Mouse (Mus musculus): ENCODE data around the gene Gm9887. TPM values are rescaled to one million over a fixed set of nuclear protein-coding genes. Genes with fewer than 3 reads are reported as not detected.
"Not testable (repeated sequence)": the region's sequence is repeated elsewhere in the genome, so short reads cannot be mapped to it uniquely, and the experiment has no call there.

Gm9887 gene
- polyA plus RNA-seq, 1 experiment from 2014 or later: 0.93 TPM

GRCm38 (mm10) chr12:69384606-69385005, 12.3 kb upstream of the Gm9887 start:
- Histone ChIP-seq H3K27me3 (no peaks in the 10 kb centered on the region), H3K4me3 (replicated peaks) (no peak overlapping the region), H3K4me1 (replicated peaks) (peaks cover 32% of the 10 kb centered on the region), H3K9ac (no peak overlapping the region), H3K9me3 (replicated peaks) (no peaks in the 10 kb centered on the region), H3K36me3 (peaks cover 7% of the 10 kb centered on the region; the same call in 1 of the 2 replicates), H3K27ac (no peak overlapping the region), H3K4me2 (no peak overlapping the region)
- DNase-seq (no peak), ATAC-seq (ENCODE audit: low read depth) (no peak)
- WGBS (ENCODE audit: insufficient replicate concordance): 89% methylated on average over 5 of the region's 5 CpGs

GRCm38 (mm10) chr12:69382880-69383279, 10.6 kb upstream of the Gm9887 start:
- peaks cover 37% of the 10 kb centered on the region for H3K4me1 ChIP-seq (replicated peaks)
- DNase-seq (no peak), ATAC-seq (ENCODE audit: low read depth) (0 out of 2 replicates have a peak, but pooled peaks have one; percentile 53)
- H3K27ac ChIP-seq: no peak overlapping the region
- H3K36me3 ChIP-seq: peaks cover 19% of the 10 kb centered on the region
- H3K9ac ChIP-seq: no peak overlapping the region
- H3K27me3 ChIP-seq: no peaks in the 10 kb centered on the region
- WGBS (ENCODE audit: insufficient replicate concordance): 62% methylated on average over 1 of the region's 1 CpGs
- no peak overlapping the region for H3K4me2 ChIP-seq
- no peaks in the 10 kb centered on the region for H3K9me3 ChIP-seq (replicated peaks)
- no peak overlapping the region for H3K4me3 ChIP-seq (replicated peaks)

GRCm38 (mm10) chr12:69378558-69379454, 6.5 kb upstream of the Gm9887 start:
- Histone ChIP-seq H3K4me2 (no peak overlapping the region), H3K9ac (no peak overlapping the region), H3K27me3 (no peaks in the 10 kb centered on the region), H3K36me3 (peaks cover 27% of the 10 kb centered on the region), H3K4me3 (replicated peaks) (no peak overlapping the region), H3K27ac (no peak overlapping the region), H3K9me3 (replicated peaks) (no peaks in the 10 kb centered on the region), H3K4me1 (replicated peaks) (peaks cover 46% of the 10 kb centered on the region)
- WGBS (ENCODE audit: insufficient replicate concordance): 83% methylated on average over 11 of the region's 11 CpGs
- no peak for DNase-seq
- ATAC-seq (ENCODE audit: low read depth): no peak

- H3K4me3 ChIP-seq (replicated peaks); H3K9me3 ChIP-seq (replicated peaks); DNase-seq; H3K27me3 ChIP-seq; H3K27ac ChIP-seq; H3K9ac ChIP-seq; H3K4me2 ChIP-seq; ATAC-seq (ENCODE audit: low read depth): not testable (repeated sequence)
- 93% methylated on average over 6 of the region's 6 CpGs for WGBS (ENCODE audit: insufficient replicate concordance)
- Histone ChIP-seq H3K4me1 (replicated peaks) (peaks cover 39% of the 10 kb centered on the region), H3K36me3 (peaks cover 38% of the 10 kb centered on the region)
Measured at GRCm38 (mm10) chr12:69377636-69378035, 5.4 kb upstream of the Gm9887 start.

GRCm38 (mm10) chr12:69377188-69377587, 4.9 kb upstream of the Gm9887 start:
- DNase-seq: no peak
- WGBS (ENCODE audit: insufficient replicate concordance): 96% methylated on average over 1 of the region's 1 CpGs
- H3K36me3 ChIP-seq: peaks cover 39% of the 10 kb centered on the region

GRCm38 (mm10) chr12:69376132-69376531, 3.9 kb upstream of the Gm9887 start:
- Histone ChIP-seq H3K9ac (no peak overlapping the region), H3K4me3 (replicated peaks) (peak overlapping the region; percentile 7; the same call in 1 of the 2 replicates)
- ATAC-seq (ENCODE audit: low read depth): no peak

More at GRCm38 (mm10) chr12:69377188-69377587, 4.9 kb upstream of the Gm9887 start:
- no peak for ATAC-seq (ENCODE audit: low read depth)
- no peak overlapping the region for H3K9ac ChIP-seq
- H3K4me2 ChIP-seq: no peak overlapping the region
- H3K27me3 ChIP-seq: no peaks in the 10 kb centered on the region
- peaks cover 34% of the 10 kb centered on the region for H3K4me1 ChIP-seq (replicated peaks)
- H3K4me3 ChIP-seq (replicated peaks): no peak overlapping the region
- H3K27ac ChIP-seq: no peak overlapping the region
- H3K9me3 ChIP-seq (replicated peaks): no peaks in the 10 kb centered on the region

GRCm38 (mm10) chr12:69373850-69374766, 1.9 kb upstream of the Gm9887 start:
- H3K4me2 ChIP-seq: peak overlapping the region; percentile 94
- DNase-seq: no peak
- no peaks in the 10 kb centered on the region for H3K9me3 ChIP-seq (replicated peaks)
- H3K9ac ChIP-seq: peak overlapping the region; percentile 99
- peak overlapping the region; percentile 93 for H3K4me3 ChIP-seq (replicated peaks)
- no peak for ATAC-seq (ENCODE audit: low read depth)
- H3K27ac ChIP-seq: peak overlapping the region; percentile 41; the same call in 1 of the 2 replicates
- H3K27me3 ChIP-seq: no peaks in the 10 kb centered on the region
- 13% methylated on average over 11 of the region's 11 CpGs for WGBS (ENCODE audit: insufficient replicate concordance)
- H3K36me3 ChIP-seq: peaks cover 28% of the 10 kb centered on the region
- peaks cover 40% of the 10 kb centered on the region for H3K4me1 ChIP-seq (replicated peaks)

More at GRCm38 (mm10) chr12:69376132-69376531, 3.9 kb upstream of the Gm9887 start:
- Histone ChIP-seq H3K4me1 (replicated peaks) (peaks cover 32% of the 10 kb centered on the region), H3K27ac (peak overlapping the region; percentile 41), H3K9me3 (replicated peaks) (no peaks in the 10 kb centered on the region), H3K36me3 (peaks cover 35% of the 10 kb centered on the region), H3K27me3 (no peaks in the 10 kb centered on the region), H3K4me2 (peak overlapping the region; percentile 46)
- DNase-seq: no peak
- WGBS (ENCODE audit: insufficient replicate concordance): 40% methylated on average over 2 of the region's 2 CpGs

- H3K9me3 ChIP-seq (replicated peaks): no peaks in the 10 kb centered on the region
- ATAC-seq (ENCODE audit: low read depth): peak; percentile 27
- WGBS (ENCODE audit: insufficient replicate concordance): under 1% methylated on average over 42 of the region's 42 CpGs
- H3K27ac ChIP-seq: peak overlapping the region; percentile 98
- peak overlapping the region; percentile 94 for H3K4me2 ChIP-seq
- DNase-seq: peak; percentile 27
- H3K4me3 ChIP-seq (replicated peaks): peak overlapping the region; percentile 93
- H3K4me1 ChIP-seq (replicated peaks): peaks cover 32% of the 10 kb centered on the region
- no peaks in the 10 kb centered on the region for H3K27me3 ChIP-seq
- peaks cover 20% of the 10 kb centered on the region for H3K36me3 ChIP-seq
- peak overlapping the region; percentile 99 for H3K9ac ChIP-seq
Measured at GRCm38 (mm10) chr12:69372731-69373331, 573 bp upstream of the Gm9887 start.

- peak; percentile 69 for DNase-seq
- Histone ChIP-seq H3K4me1 (replicated peaks) (peaks cover 37% of the 10 kb centered on the region), H3K27me3 (no peaks in the 10 kb centered on the region), H3K27ac (peak overlapping the region; percentile 98), H3K9ac (peak overlapping the region; percentile 99), H3K4me2 (peak overlapping the region; percentile 94), H3K4me3 (replicated peaks) (peak overlapping the region; percentile 93), H3K36me3 (peaks cover 20% of the 10 kb centered on the region), H3K9me3 (replicated peaks) (no peaks in the 10 kb centered on the region)
- under 1% methylated on average over 24 of the region's 24 CpGs for WGBS (ENCODE audit: insufficient replicate concordance)
- peak; percentile 53 for ATAC-seq (ENCODE audit: low read depth)
Measured at GRCm38 (mm10) chr12:69371421-69371853, 821 bp downstream of the Gm9887 start.

GRCm38 (mm10) chr12:69370936-69371335, 1.3 kb downstream of the Gm9887 start:
- Histone ChIP-seq H3K4me3 (replicated peaks) (peak overlapping the region; percentile 93), H3K27me3 (no peaks in the 10 kb centered on the region), H3K4me2 (peak overlapping the region; percentile 94), H3K27ac (peak overlapping the region; percentile 98), H3K4me1 (replicated peaks) (peaks cover 35% of the 10 kb centered on the region), H3K36me3 (peaks cover 17% of the 10 kb centered on the region), H3K9ac (peak overlapping the region; percentile 99), H3K9me3 (replicated peaks) (no peaks in the 10 kb centered on the region)
- WGBS (ENCODE audit: insufficient replicate concordance): 7% methylated on average over 7 of the region's 7 CpGs
- no peak for DNase-seq
- ATAC-seq (ENCODE audit: low read depth): no peak

Measured in liver, embryonic 13.5 days (tissue).